Mouse (Mus musculus): ENCODE results near the gene Piwil1. TPM values are rescaled to one million over a fixed set of nuclear protein-coding genes. Genes with fewer than 3 reads are reported as not detected.

Gene Piwil1
- polyA plus RNA-seq, 1 experiment from 2014 or later = not detected

DNA sequence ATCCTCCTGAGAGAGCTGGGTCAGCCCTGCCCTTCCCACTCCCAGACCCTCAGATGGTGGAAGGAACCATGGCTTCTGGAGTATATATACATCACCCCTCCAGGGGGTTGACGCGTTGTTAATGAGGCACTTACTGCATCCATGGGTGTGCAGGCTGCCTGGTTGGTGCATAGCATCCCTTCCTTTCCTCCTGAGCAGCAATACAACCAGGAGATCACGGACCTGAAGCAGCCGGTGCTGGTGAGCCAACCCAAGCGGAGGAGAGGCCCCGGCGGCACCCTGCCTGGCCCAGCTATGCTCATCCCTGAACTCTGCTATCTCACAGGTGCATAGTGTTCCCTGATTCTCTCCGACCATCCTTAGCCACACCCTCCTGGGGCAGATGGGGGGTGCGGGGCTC is 42.9 kb downstream of the Piwil1 start:
- no peaks in the 10 kb centered on the region for H3K9me3 ChIP-seq (replicated peaks)
- H3K27me3 ChIP-seq (replicated peaks) = peaks cover 27% of the 10 kb centered on the region
- WGBS = 59% methylated on average over 9 of the region's 9 CpGs
- H3K36me3 ChIP-seq = no peaks in the 10 kb centered on the region
- H3K27ac ChIP-seq (ENCODE audit: poor library complexity, severe bottlenecking) = no peak overlapping the region
- no peak overlapping the region for H3K9ac ChIP-seq
- peaks cover 5% of the 10 kb centered on the region; the same call in 1 of the 2 replicates for H3K4me1 ChIP-seq (replicated peaks)
- no peak overlapping the region for H3K4me3 ChIP-seq
- no peak for ATAC-seq (ENCODE audit: insufficient number of reproducible peaks, low FRiP score)
- no peak overlapping the region for H3K4me2 ChIP-seq

DNA sequence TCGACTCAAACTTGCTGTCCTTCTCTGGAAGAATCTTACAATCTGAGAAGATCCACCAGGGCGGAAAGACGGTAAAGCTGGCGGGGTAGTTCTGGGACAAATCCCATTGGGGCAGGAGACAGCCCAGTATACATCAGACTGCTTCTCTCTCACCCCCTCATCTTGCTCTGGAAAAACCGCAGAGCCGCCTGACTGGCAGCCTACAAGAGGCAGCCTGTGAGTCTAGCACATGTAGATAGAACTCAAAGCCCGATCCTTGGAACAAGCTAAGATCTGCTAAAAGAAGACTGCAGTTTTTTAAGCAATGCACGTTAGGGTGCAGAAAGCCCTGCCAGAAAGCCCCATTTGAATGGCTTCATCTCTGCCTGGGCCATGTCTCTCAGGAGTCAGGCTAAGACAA is 43.9 kb downstream of the Piwil1 start:
- Histone ChIP-seq H3K9ac (no peak overlapping the region), H3K36me3 (no peaks in the 10 kb centered on the region), H3K4me3 (no peak overlapping the region), H3K4me1 (replicated peaks) (peaks cover 5% of the 10 kb centered on the region; the same call in 1 of the 2 replicates), H3K27ac (ENCODE audit: poor library complexity, severe bottlenecking) (no peak overlapping the region), H3K27me3 (replicated peaks) (peaks cover 19% of the 10 kb centered on the region), H3K9me3 (replicated peaks) (no peaks in the 10 kb centered on the region), H3K4me2 (no peak overlapping the region)
- WGBS = 77% methylated on average over 8 of the region's 8 CpGs
- no peak for ATAC-seq (ENCODE audit: insufficient number of reproducible peaks, low FRiP score)

GRCm38 (mm10) chr5:128761118-128761517 is 58.8 kb downstream of the Piwil1 start:
- Histone ChIP-seq H3K36me3 (no peaks in the 10 kb centered on the region), H3K4me2 (no peak overlapping the region), H3K9ac (no peak overlapping the region), H3K4me1 (replicated peaks) (no peaks in the 10 kb centered on the region), H3K4me3 (no peak overlapping the region), H3K27me3 (replicated peaks) (no peaks in the 10 kb centered on the region), H3K27ac (ENCODE audit: poor library complexity, severe bottlenecking) (no peak overlapping the region), H3K9me3 (replicated peaks) (no peaks in the 10 kb centered on the region; the same call in 1 of the 2 replicates)
- 31% methylated on average over 8 of the region's 8 CpGs for WGBS
- ATAC-seq (ENCODE audit: insufficient number of reproducible peaks, low FRiP score) = no peak

- H3K36me3 ChIP-seq = no peaks in the 10 kb centered on the region
- H3K9ac ChIP-seq = peak overlapping the region; percentile 2; the same call in 1 of the 2 replicates
- WGBS = 24% methylated on average over 10 of the region's 10 CpGs
- H3K4me1 ChIP-seq (replicated peaks) = peaks cover 5% of the 10 kb centered on the region; the same call in 1 of the 2 replicates
- no peak overlapping the region for H3K4me3 ChIP-seq
- no peaks in the 10 kb centered on the region for H3K27me3 ChIP-seq (replicated peaks)
- peaks cover 4% of the 10 kb centered on the region; the same call in 1 of the 2 replicates for H3K9me3 ChIP-seq (replicated peaks)
- H3K27ac ChIP-seq (ENCODE audit: poor library complexity, severe bottlenecking) = no peak overlapping the region
- H3K4me2 ChIP-seq = peak overlapping the region; percentile 43
- ATAC-seq (ENCODE audit: insufficient number of reproducible peaks, low FRiP score) = peak; percentile 9; the same call in 1 of the 2 replicates
These were observed 66.8 kb downstream of the Piwil1 start for GRCm38 (mm10) chr5:128769026-128769631.

DNA sequence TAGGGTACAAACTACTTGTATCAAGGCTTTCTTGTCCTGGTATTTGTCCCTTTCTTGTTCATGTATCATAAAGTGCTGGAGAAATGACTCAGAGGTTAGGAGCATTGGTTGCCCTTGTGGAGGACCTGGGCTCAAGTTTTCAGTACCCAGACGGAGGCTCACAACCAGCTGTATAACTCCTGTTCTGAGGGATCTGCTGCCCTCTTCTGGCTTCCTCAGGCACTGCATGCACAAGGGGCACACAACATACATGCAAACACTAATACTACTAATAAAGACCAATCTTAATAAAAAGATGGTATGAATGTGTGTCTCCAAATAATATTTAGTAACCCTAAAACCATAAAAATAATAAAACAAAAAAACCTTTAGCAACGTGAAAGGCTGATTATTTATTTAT is 74.1 kb downstream of the Piwil1 start:
- Histone ChIP-seq H3K4me3 (no peak overlapping the region), H3K9me3 (replicated peaks) (peaks cover 10% of the 10 kb centered on the region), H3K4me2 (no peak overlapping the region), H3K27ac (ENCODE audit: poor library complexity, severe bottlenecking) (no peak overlapping the region), H3K4me1 (replicated peaks) (no peaks in the 10 kb centered on the region), H3K27me3 (replicated peaks) (no peaks in the 10 kb centered on the region), H3K36me3 (no peaks in the 10 kb centered on the region), H3K9ac (no peak overlapping the region)
- 66% methylated on average over 2 of the region's 2 CpGs for WGBS
- ATAC-seq (ENCODE audit: insufficient number of reproducible peaks, low FRiP score) = no peak

GRCm38 (mm10) chr5:128781621-128782020 is 79.3 kb downstream of the Piwil1 start:
- Histone ChIP-seq H3K4me3 (no peak overlapping the region), H3K9me3 (replicated peaks) (peaks cover 6% of the 10 kb centered on the region; the same call in 1 of the 2 replicates), H3K27ac (ENCODE audit: poor library complexity, severe bottlenecking) (no peak overlapping the region), H3K36me3 (no peaks in the 10 kb centered on the region), H3K4me2 (no peak overlapping the region), H3K4me1 (replicated peaks) (no peaks in the 10 kb centered on the region), H3K9ac (no peak overlapping the region), H3K27me3 (replicated peaks) (0 out of 2 replicates have a peak, but pooled peaks cover 5% of the 10 kb centered on the region)
- ATAC-seq (ENCODE audit: insufficient number of reproducible peaks, low FRiP score) = no peak
- 72% methylated on average over 22 of the region's 22 CpGs for WGBS

- H3K27ac ChIP-seq (ENCODE audit: poor library complexity, severe bottlenecking) = no peak overlapping the region
- WGBS = 85% methylated on average over 5 of the region's 5 CpGs
- ATAC-seq (ENCODE audit: insufficient number of reproducible peaks, low FRiP score) = no peak
- H3K36me3 ChIP-seq = no peaks in the 10 kb centered on the region
- H3K9me3 ChIP-seq (replicated peaks) = 0 out of 2 replicates have a peak, but pooled peaks cover 3% of the 10 kb centered on the region
- no peak overlapping the region for H3K4me3 ChIP-seq
- H3K27me3 ChIP-seq (replicated peaks) = no peaks in the 10 kb centered on the region
- H3K4me1 ChIP-seq (replicated peaks) = no peaks in the 10 kb centered on the region
- no peak overlapping the region for H3K9ac ChIP-seq
- H3K4me2 ChIP-seq = no peak overlapping the region
These were observed 98.3 kb downstream of the Piwil1 start for GRCm38 (mm10) chr5:128800592-128800991.

Other genes with a start within 250 kb of the Piwil1 start
- gene Fzd10, start 101.7 kb upstream of the Piwil1 start, polyA plus RNA-seq (2016; fragmentation: Nextera tagmentation; extraction: Ambion mirVana) = 0.42 and 0.50 TPM in 2 replicates

Data from heart, embryonic 12.5 days (tissue).